Mouse (Mus musculus) intestine, embryonic 14.5 days (tissue): ENCODE results near the gene Cdc42ep5. TPM values are rescaled to one million over a fixed set of nuclear protein-coding genes. Genes with fewer than 3 reads are reported as not detected.
"Not testable (repeated sequence)": the region's sequence is repeated elsewhere in the genome, so short reads cannot be mapped to it uniquely, and the experiment has no call there.

ENCODE experiments used
- ATAC-seq: fragments of 200-750 bp; cut with Nextera tagmentation; replicated peaks from 2 replicates; pipeline ENCODE4 v1.8.0; 2017; ENCODE audit warnings: low read depth, moderate number of reproducible peaks, moderate TSS enrichment, moderate library complexity; ENCODE audit not compliant: low FRiP score, low TSS enrichment
- DNase-seq: peaks from one replicate; pipeline ENCODE4 v3.0.0-alpha.2; 2018; ENCODE audit warnings: low spot score
- H3K27ac ChIP-seq: fragments of 300-500 bp; sonication (generic); 2 replicates; pipeline ENCODE4 v1.5.1; 2014; ENCODE audit warnings: low read depth, mild to moderate bottlenecking, control low read depth
- H3K27me3 ChIP-seq: fragments of 300-500 bp; sonication (generic); replicated peaks from 2 replicates; pipeline ENCODE4 v1.6.1; 2014; ENCODE audit warnings: low read length, control low read depth; ENCODE audit not compliant: control insufficient read depth, insufficient read depth
- H3K36me3 ChIP-seq: fragments of 300-500 bp; sonication (generic); 2 replicates; pipeline ENCODE4 v1.6.1; 2014; ENCODE audit warnings: low read length, control low read depth; ENCODE audit not compliant: control insufficient read depth, insufficient read depth
- H3K4me1 ChIP-seq: fragments of 300-500 bp; sonication (generic); replicated peaks from 2 replicates; pipeline ENCODE4 v1.6.1; 2014; ENCODE audit warnings: low read length, control low read depth, mixed read lengths; ENCODE audit not compliant: control insufficient read depth, insufficient read depth
- H3K4me2 ChIP-seq: fragments of 300-500 bp; sonication (generic); 2 replicates; pipeline ENCODE4 v1.6.1; 2014; ENCODE audit warnings: low read length
- H3K4me3 ChIP-seq: fragments of 300-500 bp; sonication (generic); 2 replicates; pipeline ENCODE4 v1.5.1; 2014; ENCODE audit warnings: low read depth, low read length, control low read depth, mixed read lengths
- H3K9ac ChIP-seq: fragments of 300-500 bp; sonication (generic); 2 replicates; pipeline ENCODE4 v1.6.1; 2014; ENCODE audit warnings: mild to moderate bottlenecking, low read length
- H3K9me3 ChIP-seq: fragments of 300-500 bp; sonication (generic); 2 replicates; pipeline ENCODE4 v1.6.1; 2016; ENCODE audit warnings: low read length, control low read depth; ENCODE audit not compliant: control insufficient read depth
- WGBS: fragments of 180-500 bp; shearing (Covaris S2); extraction: QIAGEN DNeasy Blood & Tissue Kit; methylation state at CpG from one replicate; pipeline ENCODE4 v1.1.7; 2014; 5-methylcytosine and 5-hydroxymethylcytosine counted together
- polyA plus RNA-seq: library from polyadenylated mRNA; unstranded; fragments of >200 nt; fragmentation: Nextera tagmentation; extraction: Ambion mirVana; gene quantifications from 2 replicates; pipeline ENCODE4 v1.2.1, GENCODE M21; 2014

The Cdc42ep5 gene
- polyA plus RNA-seq, 1 experiment from 2014 or later, result 62.4 TPM

GRCm38 (mm10) chr7:4163571-4164072 lies 1.0 kb downstream of the Cdc42ep5 start:
- Histone ChIP-seq H3K4me2 (peak overlapping the region; percentile 75), H3K4me3 (peak overlapping the region; percentile 59), H3K36me3 (no peaks in the 10 kb centered on the region), H3K27ac (peak overlapping the region; percentile 73), H3K9me3 (no peaks in the 10 kb centered on the region), H3K9ac (peak overlapping the region; percentile 51), H3K4me1 (peaks cover 13% of the 10 kb centered on the region), H3K27me3 (no peaks in the 10 kb centered on the region)
- DNase-seq (peak; percentile 71), ATAC-seq (peak; percentile 67)
- WGBS, result under 1% methylated on average over 11 of the region's 11 CpGs

- not testable (repeated sequence) for ATAC-seq, DNase-seq, H3K27ac ChIP-seq, H3K27me3 ChIP-seq, H3K4me3 ChIP-seq, H3K9ac ChIP-seq, H3K36me3 ChIP-seq, H3K4me2 ChIP-seq, H3K9me3 ChIP-seq
- peaks cover 13% of the 10 kb centered on the region for H3K4me1 ChIP-seq
- 95% methylated on average over 4 of the region's 4 CpGs for WGBS
Observed at GRCm38 (mm10) chr7:4161596-4161995, 3.1 kb downstream of the Cdc42ep5 start.

GRCm38 (mm10) chr7:4154976-4155375 lies 9.7 kb downstream of the Cdc42ep5 start:
- 43% methylated on average over 4 of the region's 4 CpGs for WGBS

GRCm38 (mm10) chr7:4154356-4154755 lies 10.3 kb downstream of the Cdc42ep5 start:
- Histone ChIP-seq H3K4me2 (no peak overlapping the region), H3K27me3 (peaks cover 8% of the 10 kb centered on the region; the same call in 1 of the 2 replicates), H3K4me3 (no peak overlapping the region), H3K36me3 (no peaks in the 10 kb centered on the region), H3K4me1 (0 out of 2 replicates have a peak, but pooled peaks cover 7% of the 10 kb centered on the region), H3K27ac (no peak overlapping the region), H3K9me3 (no peaks in the 10 kb centered on the region), H3K9ac (no peak overlapping the region)
- DNase-seq (no peak), ATAC-seq (no peak)
- WGBS, result 91% methylated on average over 5 of the region's 5 CpGs

More at GRCm38 (mm10) chr7:4154976-4155375, 9.7 kb downstream of the Cdc42ep5 start:
- no peak for DNase-seq
- no peak overlapping the region for H3K9ac ChIP-seq
- no peak overlapping the region for H3K4me3 ChIP-seq
- H3K27me3 ChIP-seq, result peaks cover 8% of the 10 kb centered on the region; the same call in 1 of the 2 replicates
- no peaks in the 10 kb centered on the region for H3K36me3 ChIP-seq
- H3K27ac ChIP-seq, result no peak overlapping the region
- ATAC-seq, result no peak
- no peaks in the 10 kb centered on the region for H3K9me3 ChIP-seq
- H3K4me1 ChIP-seq, result 0 out of 2 replicates have a peak, but pooled peaks cover 5% of the 10 kb centered on the region
- H3K4me2 ChIP-seq, result no peak overlapping the region

GRCm38 (mm10) chr7:4151241-4151640 lies 13.4 kb downstream of the Cdc42ep5 start:
- H3K4me2 ChIP-seq, result peak overlapping the region; percentile 86
- H3K4me3 ChIP-seq, result no peak overlapping the region
- no peaks in the 10 kb centered on the region for H3K9me3 ChIP-seq
- peaks cover 8% of the 10 kb centered on the region; the same call in 1 of the 2 replicates for H3K27me3 ChIP-seq
- H3K9ac ChIP-seq, result no peak overlapping the region
- peaks cover 19% of the 10 kb centered on the region for H3K4me1 ChIP-seq
- 26% methylated on average over 22 of the region's 22 CpGs for WGBS
- H3K27ac ChIP-seq, result no peak overlapping the region
- DNase-seq, result no peak
- ATAC-seq, result no peak
- peaks cover 17% of the 10 kb centered on the region for H3K36me3 ChIP-seq

- Histone ChIP-seq H3K4me3 (no peak overlapping the region), H3K4me1 (peaks cover 19% of the 10 kb centered on the region), H3K27ac (peak overlapping the region; percentile 94; the same call in 1 of the 2 replicates), H3K27me3 (peaks cover 8% of the 10 kb centered on the region; the same call in 1 of the 2 replicates), H3K36me3 (peaks cover 21% of the 10 kb centered on the region), H3K4me2 (peak overlapping the region; percentile 86), H3K9ac (no peak overlapping the region), H3K9me3 (no peaks in the 10 kb centered on the region)
- 16% methylated on average over 14 of the region's 14 CpGs for WGBS
- DNase-seq, result peak; percentile 67
- ATAC-seq, result peak; percentile 50
Observed at GRCm38 (mm10) chr7:4150811-4151221, 13.8 kb downstream of the Cdc42ep5 start.

- no peaks in the 10 kb centered on the region for H3K9me3 ChIP-seq
- peaks cover 28% of the 10 kb centered on the region for H3K36me3 ChIP-seq
- DNase-seq (peak; percentile 84), ATAC-seq (peak; percentile 29)
- 3% methylated on average over 14 of the region's 14 CpGs for WGBS
- H3K27me3 ChIP-seq, result peaks cover 8% of the 10 kb centered on the region; the same call in 1 of the 2 replicates
- H3K4me2 ChIP-seq, result peak within 1 kb of the TSS; percentile 86
- H3K9ac ChIP-seq, result peak within 1 kb of the TSS; percentile 74
- peak within 1 kb of the TSS; percentile 74 for H3K4me3 ChIP-seq
- peaks cover 19% of the 10 kb centered on the region for H3K4me1 ChIP-seq
- H3K27ac ChIP-seq, result peak within 1 kb of the TSS; percentile 94
Observed at GRCm38 (mm10) chr7:4150059-4150541, 14.6 kb downstream of the Cdc42ep5 start, which contains the start of gene Leng9. Gene Leng9, minus strand, starts transcription at chr7:4150374.

GRCm38 (mm10) chr7:4149209-4150054 lies 15.2 kb downstream of the Cdc42ep5 start:
- H3K9me3 ChIP-seq, result no peaks in the 10 kb centered on the region
- H3K9ac ChIP-seq, result peak overlapping the region; percentile 74
- H3K4me2 ChIP-seq, result peak overlapping the region; percentile 86
- peaks cover 8% of the 10 kb centered on the region; the same call in 1 of the 2 replicates for H3K27me3 ChIP-seq
- H3K4me1 ChIP-seq, result peaks cover 19% of the 10 kb centered on the region
- DNase-seq (peak; percentile 85), ATAC-seq (peak; percentile 70)
- peak overlapping the region; percentile 74 for H3K4me3 ChIP-seq
- under 1% methylated on average over 64 of the region's 64 CpGs for WGBS
- peak overlapping the region; percentile 94 for H3K27ac ChIP-seq
- peaks cover 35% of the 10 kb centered on the region for H3K36me3 ChIP-seq
